Mouse (Mus musculus) heart, adult 2 months (tissue): ENCODE results near the gene Fam13c. TPM values are rescaled to one million over a fixed set of nuclear protein-coding genes. Genes with fewer than 3 reads are reported as not detected.

ENCODE experiments used
- DNase-seq, 2 experiments: peaks; one replicate each; pipeline ENCODE4 v3.0.0; 2021
- H3K27ac ChIP-seq: fragments of 200-600 bp; 2 replicates; pipeline ENCODE4 v1.8.1; 2022
- H3K27me3 ChIP-seq: fragments of 200-500 bp; 2 replicates; pipeline ENCODE4 v1.6.1; 2012; ENCODE audit warnings: mild to moderate bottlenecking, low read length, inconsistent platforms, mixed read lengths; ENCODE audit not compliant: control insufficient read depth, insufficient read depth
- H3K36me3 ChIP-seq: fragments of 200-500 bp; 2 replicates; pipeline ENCODE4 v1.6.1; 2012; ENCODE audit warnings: low read length, inconsistent platforms; ENCODE audit not compliant: control insufficient read depth, insufficient read depth
- H3K4me1 ChIP-seq: fragments of 200-500 bp; 2 replicates; pipeline ENCODE4 v1.6.1; 2011; ENCODE audit warnings: low read length; ENCODE audit not compliant: control insufficient read depth, insufficient read depth
- H3K4me3 ChIP-seq: fragments of 200-600 bp; 2 replicates; pipeline ENCODE4 v1.8.1; 2022
- H3K79me2 ChIP-seq: fragments of 200-500 bp; replicated peaks from 2 replicates; pipeline ENCODE4 v1.6.1; 2012; ENCODE audit warnings: mild to moderate bottlenecking, inconsistent platforms, low read length, moderate library complexity, mixed read lengths; ENCODE audit not compliant: control insufficient read depth, insufficient read depth
- H3K9ac ChIP-seq: fragments of 200-500 bp; 2 replicates; pipeline ENCODE4 v1.6.1; 2012; ENCODE audit warnings: low read depth, mild to moderate bottlenecking, control low read depth, inconsistent platforms, low read length, mixed read lengths
- CTCF ChIP-seq: fragments of 200-600 bp; IDR thresholded peaks from 2 replicates; pipeline ENCODE4 v1.8.1; 2022; ENCODE audit warnings: antibody characterized with exemption, mild to moderate bottlenecking, moderate library complexity
- EP300 ChIP-seq: fragments of 200-500 bp; IDR thresholded peaks from 2 replicates; pipeline ENCODE4 v1.6.1; 2011; ENCODE audit warnings: low read depth, low read length, control low read depth; ENCODE audit not compliant: insufficient read depth
- POLR2A ChIP-seq: fragments of 200-500 bp; IDR thresholded peaks from 2 replicates; pipeline ENCODE4 v1.6.1; 2011; ENCODE audit warnings: mild to moderate bottlenecking, low read depth, low read length, control low read depth; ENCODE audit not compliant: insufficient read depth
- WGBS: fragments of 180-500 bp; shearing (Covaris S2); methylation state at CpG from one replicate; pipeline ENCODE4 v1.1.7; 2018; 5-methylcytosine and 5-hydroxymethylcytosine counted together
- intact Hi-C: fragments of 180-260 bp; cut with DNase I; formaldehyde crosslinking; loops from one replicate; pipeline ENCODE4 v1.15.1; 2025
- polyA plus RNA-seq: library from polyadenylated mRNA; depleted of rRNA; stranded (reverse); fragments of >200 nt; gene quantifications from 2 replicates; pipeline ENCODE4 v1.2.3, GENCODE M21; 2012
- total RNA-seq, 2 experiments: library from RNA; stranded (reverse); gene quantifications; 2 replicates each; pipeline ENCODE4 v1.2.3; 2021

The Fam13c gene
- total and polyA plus RNA-seq, 3 experiments: 2.8 to 5.5 (median 5.2) TPM

- intact Hi-C loops: no loop called here
- Histone ChIP-seq H3K27me3 (no peaks in the 10 kb centered on the region), H3K79me2 (no peaks in the 10 kb centered on the region), H3K4me3 (no peak overlapping the region), H3K9ac (no peak overlapping the region), H3K27ac (no peak overlapping the region), H3K4me1 (no peaks in the 10 kb centered on the region; the same call in 1 of the 2 replicates), H3K36me3 (peaks cover 2% of the 10 kb centered on the region)
- WGBS: 86% methylated on average over 8 of the region's 8 CpGs
- TF ChIP-seq EP300: no peak
- no peak for TF ChIP-seq CTCF
- TF ChIP-seq POLR2A: no peak
- DNase-seq: no peak
Observed at GRCm38 (mm10) chr10:70516661-70517060, 76.4 kb downstream of the Fam13c start.

GRCm38 (mm10) chr10:70519640-70520099 is 79.4 kb downstream of the Fam13c start:
- intact Hi-C loops: no loop called here
- no peak for DNase-seq
- Histone ChIP-seq H3K27me3 (no peaks in the 10 kb centered on the region), H3K4me3 (no peak overlapping the region), H3K4me1 (no peaks in the 10 kb centered on the region; the same call in 1 of the 2 replicates), H3K36me3 (peaks cover 2% of the 10 kb centered on the region), H3K9ac (no peak overlapping the region), H3K79me2 (no peaks in the 10 kb centered on the region), H3K27ac (no peak overlapping the region)
- TF ChIP-seq POLR2A (no peak), CTCF (no peak), EP300 (no peak)
- 47% methylated on average over 14 of the region's 14 CpGs for WGBS

- H3K4me3 ChIP-seq: peak overlapping the region; percentile 30
- intact Hi-C loops: no loop called here
- no peak for TF ChIP-seq POLR2A
- no peak for TF ChIP-seq EP300
- TF ChIP-seq CTCF: no peak
- H3K27ac ChIP-seq: no peak overlapping the region
- H3K27me3 ChIP-seq: no peaks in the 10 kb centered on the region
- no peak overlapping the region for H3K9ac ChIP-seq
- peak; percentile 59 to 62 for DNase-seq
- no peaks in the 10 kb centered on the region; the same call in 1 of the 2 replicates for H3K4me1 ChIP-seq
- WGBS: 23% methylated on average over 38 of the region's 38 CpGs
- H3K36me3 ChIP-seq: peaks cover 2% of the 10 kb centered on the region
- H3K79me2 ChIP-seq: no peaks in the 10 kb centered on the region
Observed at GRCm38 (mm10) chr10:70520143-70521131, 80.2 kb downstream of the Fam13c start.

GRCm38 (mm10) chr10:70521379-70521778 is 81.1 kb downstream of the Fam13c start:
- Histone ChIP-seq H3K79me2 (no peaks in the 10 kb centered on the region), H3K27ac (0 out of 2 replicates have a peak overlapping the region, but pooled peaks have one; percentile 15), H3K36me3 (peaks cover 2% of the 10 kb centered on the region), H3K27me3 (no peaks in the 10 kb centered on the region), H3K4me1 (no peaks in the 10 kb centered on the region; the same call in 1 of the 2 replicates), H3K4me3 (peak overlapping the region; percentile 30; the same call in 1 of the 2 replicates), H3K9ac (no peak overlapping the region)
- intact Hi-C loops: no loop called here
- DNase-seq: peak in 1 of 2 experiments; percentile 17
- 36% methylated on average over 5 of the region's 5 CpGs for WGBS
- TF ChIP-seq CTCF (no peak), POLR2A (no peak), EP300 (no peak)

GRCm38 (mm10) chr10:70530185-70530823 is 90.0 kb downstream of the Fam13c start:
- H3K27ac ChIP-seq: no peak overlapping the region
- H3K79me2 ChIP-seq: no peaks in the 10 kb centered on the region
- H3K36me3 ChIP-seq: no peaks in the 10 kb centered on the region
- H3K4me3 ChIP-seq: no peak overlapping the region
- no peak overlapping the region for H3K9ac ChIP-seq
- peaks cover 2% of the 10 kb centered on the region for H3K4me1 ChIP-seq
- TF ChIP-seq EP300 (no peak), CTCF (no peak), POLR2A (no peak)
- intact Hi-C loops: no loop called here
- DNase-seq: no peak
- H3K27me3 ChIP-seq: no peaks in the 10 kb centered on the region
- 77% methylated on average over 12 of the region's 12 CpGs for WGBS
